Mouse (Mus musculus) ES-Bruce4 (cell line): ENCODE measurements around the gene Trmt10a.

Source experiments
- EP300 ChIP-seq: IDR thresholded peaks from 2 replicates; pipeline ENCODE4 v1.6.1; 2011; ENCODE audit warnings: low read depth, low read length; ENCODE audit not compliant: insufficient read depth
- POLR2A ChIP-seq: IDR thresholded peaks from one replicate; pipeline ENCODE4 v1.8.1; 2011; ENCODE audit warnings: low read length; ENCODE audit not compliant: insufficient read depth

GRCm38 (mm10) chr3:138139663-138140062 lies 3.6 kb upstream of the Trmt10a start:
- TF ChIP-seq POLR2A = no peak
- TF ChIP-seq EP300 = no peak
